Mouse (Mus musculus) liver, embryonic 18 days (tissue): ENCODE results near the gene Tbc1d8. TPM values are rescaled to one million over a fixed set of nuclear protein-coding genes. Genes with fewer than 3 reads are reported as not detected.

Experiments
- polyA plus RNA-seq: library from polyadenylated mRNA; depleted of rRNA; stranded (reverse); fragments of >200 nt; gene quantifications from 2 replicates; pipeline ENCODE4 v1.2.3, GENCODE M21; 2012; rRNA removed

Gene Tbc1d8
- polyA plus RNA-seq = 12.1 and 18.0 TPM in 2 replicates

GRCm38 (mm10) chr1:39478057-39478895 lies at the start of gene Tbc1d8:
Gene Tbc1d8, minus strand, starts transcription at chr1:39478755.

GRCm38 (mm10) chr1:39367601-39368266 lies 110.8 kb downstream of the Tbc1d8 start, which contains the start of gene Rpl31:
Gene Rpl31, plus strand, starts transcription at chr1:39367842.

Other genes starting within 250 kb of the Tbc1d8 start
- 800 and 808 TPM in 2 replicates for gene Rpl31, start 110.9 kb downstream of the Tbc1d8 start, polyA plus RNA-seq
- 5.9 and 6.2 TPM in 2 replicates for gene Cnot11, start 56.2 kb upstream of the Tbc1d8 start, polyA plus RNA-seq
- gene Rnf149, start 98.7 kb upstream of the Tbc1d8 start, polyA plus RNA-seq = 23.7 and 23.8 TPM in 2 replicates
- gene Creg2, start 172.7 kb upstream of the Tbc1d8 start, polyA plus RNA-seq = under 0.01 TPM in 2 replicates
- 0.02 and 0.06 TPM in 2 replicates for gene Rfx8, start 242.2 kb upstream of the Tbc1d8 start, polyA plus RNA-seq